In genomic region chr4:58763417-58763816, GRCm38 (mm10) we compare ENCODE assay signal across 25 mouse cellular contexts. TPM values are rescaled to one million over a fixed set of nuclear protein-coding genes. Genes with fewer than 3 reads are reported as not detected.
DNase-seq lines count a peak whose midpoint lies in the region; ATAC-seq and TF ChIP-seq lines count a peak whose summit lies in the region.
"Had no signal": no experiment of that assay in that cellular context is flagged by ENCODE, and none has a peak within 500 bp of the region (broad histone marks: within the 10 kb centered on the region; RNA-seq: fewer than 3 reads in every experiment).

No protein-coding gene starts in this region.

- no peak for ATAC-seq in embryonic facial prominence, embryonic 14.5 days (ENCODE audit: low read depth)
- no peak for ATAC-seq in limb, embryonic 14.5 days (ENCODE audit: low FRiP score, low read depth)
- ATAC-seq: forebrain, embryonic 15.5 days; inflammation-experienced regulatory T-cells, adult 6 months; midbrain, embryonic 16.5 days had no signal

- H3K4me1 ChIP-seq in embryonic facial prominence, embryonic 14.5 days (ENCODE audit: control insufficient read depth, insufficient read depth, low read length): no peaks in the 10 kb centered on the region
- H3K4me1 ChIP-seq in embryonic facial prominence, embryonic 10.5 days: no peaks in the 10 kb centered on the region
- H3K4me1 ChIP-seq in heart, embryonic 10.5 days: no peaks in the 10 kb centered on the region
- no peaks in the 10 kb centered on the region for H3K4me1 ChIP-seq in limb, embryonic 14.5 days (ENCODE audit: control insufficient read depth, insufficient read depth, low read length)
- no peaks in the 10 kb centered on the region for H3K4me1 ChIP-seq in limb, embryonic 10.5 days
- H3K4me1 ChIP-seq: forebrain, embryonic 15.5 days; liver, embryonic 15.5 days; midbrain, embryonic 10.5 days; neural tube, embryonic 13.5 days had no signal

- H3K9ac ChIP-seq in embryonic facial prominence, embryonic 14.5 days (ENCODE audit: low read depth, low read length): no peak overlapping the region
- no peak overlapping the region for H3K9ac ChIP-seq in limb, embryonic 14.5 days (ENCODE audit: low read depth, low read length, severe bottlenecking)
- H3K9ac ChIP-seq: forebrain, embryonic 15.5 days; hindbrain, embryonic 14.5 days; liver, embryonic 15.5 days; neural tube, embryonic 13.5 days had no signal

- no peaks in the 10 kb centered on the region for H3K27me3 ChIP-seq in embryonic facial prominence, embryonic 14.5 days (replicated peaks; ENCODE audit: control insufficient read depth, insufficient read depth, low read length)
- H3K27me3 ChIP-seq in embryonic facial prominence, embryonic 10.5 days (replicated peaks; ENCODE audit: low read depth, poor library complexity, severe bottlenecking): no peaks in the 10 kb centered on the region
- no peaks in the 10 kb centered on the region for H3K27me3 ChIP-seq in heart, embryonic 10.5 days (ENCODE audit: insufficient read depth, poor library complexity, severe bottlenecking)
- no peaks in the 10 kb centered on the region for H3K27me3 ChIP-seq in limb, embryonic 14.5 days (ENCODE audit: control insufficient read depth, insufficient read depth, low read length)
- no peaks in the 10 kb centered on the region for H3K27me3 ChIP-seq in limb, embryonic 10.5 days (ENCODE audit: low read depth, poor library complexity, severe bottlenecking)
- H3K27me3 ChIP-seq: forebrain, embryonic 15.5 days; liver, embryonic 15.5 days; neural tube, embryonic 13.5 days had no signal

- no peak for TF ChIP-seq POLR2A in limb, embryonic 14.5 days (IDR thresholded peaks at IDR 0.05; ENCODE audit: borderline replicate concordance, extremely low read depth, insufficient read depth, insufficient read length)

- peak; percentile 17 for DNase-seq in embryonic facial prominence, embryonic 14.5 days (ENCODE audit: low spot score)
- no peak for DNase-seq in embryonic facial prominence, embryonic 10.5 days (ENCODE audit: low spot score)
- peak; percentile 18 to 25 for DNase-seq in heart, adult 9 months (ENCODE audit: low spot score in 2 of 2)
- DNase-seq in heart, embryonic 10.5 days (ENCODE audit: low spot score): no peak
- no peak for DNase-seq in limb, embryonic 14.5 days (ENCODE audit: low spot score)
- DNase-seq in limb, embryonic 10.5 days (ENCODE audit: low spot score): no peak
- DNase-seq in NIH3T3 (ENCODE audit: low read depth): peak; percentile 52
- no peak for DNase-seq in cerebellum, postnatal 36 days
- DNase-seq: adrenal gland, postnatal 25 days; cerebellum, adult 8-10 months; layer of hippocampus, adult 9-11 months; liver; retina, postnatal 1 day; right cerebral cortex, postnatal 25 days; spleen, adult 18-20 months; thymus, postnatal 36 days had no signal

- H3K9me3 ChIP-seq in embryonic facial prominence, embryonic 14.5 days (ENCODE audit: control insufficient read depth, low read length): no peaks in the 10 kb centered on the region
- H3K9me3 ChIP-seq in embryonic facial prominence, embryonic 10.5 days: no peaks in the 10 kb centered on the region
- H3K9me3 ChIP-seq in heart, embryonic 10.5 days: no peaks in the 10 kb centered on the region
- no peaks in the 10 kb centered on the region for H3K9me3 ChIP-seq in limb, embryonic 14.5 days (ENCODE audit: control insufficient read depth, low read length)
- no peaks in the 10 kb centered on the region for H3K9me3 ChIP-seq in limb, embryonic 10.5 days (replicated peaks)
- H3K9me3 ChIP-seq: forebrain, embryonic 15.5 days; liver, embryonic 15.5 days; midbrain, embryonic 10.5 days; neural tube, embryonic 13.5 days had no signal

- H3K36me3 ChIP-seq in embryonic facial prominence, embryonic 14.5 days (ENCODE audit: control insufficient read depth, insufficient read depth, low read length): no peaks in the 10 kb centered on the region
- H3K36me3 ChIP-seq in embryonic facial prominence, embryonic 10.5 days (replicated peaks): no peaks in the 10 kb centered on the region
- H3K36me3 ChIP-seq in heart, embryonic 10.5 days: no peaks in the 10 kb centered on the region
- no peaks in the 10 kb centered on the region for H3K36me3 ChIP-seq in limb, embryonic 14.5 days (ENCODE audit: control insufficient read depth, insufficient read depth, low read length)
- no peaks in the 10 kb centered on the region for H3K36me3 ChIP-seq in limb, embryonic 10.5 days
- H3K36me3 ChIP-seq: forebrain, embryonic 15.5 days; liver, embryonic 15.5 days; midbrain, embryonic 10.5 days; neural tube, embryonic 13.5 days had no signal

- H3K4me2 ChIP-seq in embryonic facial prominence, embryonic 14.5 days (ENCODE audit: low read depth, low read length): no peak overlapping the region
- no peak overlapping the region for H3K4me2 ChIP-seq in limb, embryonic 14.5 days (replicated peaks; ENCODE audit: low read depth, low read length, severe bottlenecking)
- H3K4me2 ChIP-seq: forebrain, embryonic 15.5 days; hindbrain, embryonic 14.5 days; liver, embryonic 15.5 days; neural tube, embryonic 13.5 days had no signal

- H3K4me3 ChIP-seq in embryonic facial prominence, embryonic 14.5 days (ENCODE audit: low read depth, low read length): no peak overlapping the region
- no peak overlapping the region for H3K4me3 ChIP-seq in embryonic facial prominence, embryonic 10.5 days
- H3K4me3 ChIP-seq in heart, embryonic 10.5 days: no peak overlapping the region
- H3K4me3 ChIP-seq in limb, embryonic 14.5 days (replicated peaks; ENCODE audit: low read length): no peak overlapping the region
- no peak overlapping the region for H3K4me3 ChIP-seq in limb, embryonic 10.5 days
- H3K4me3 ChIP-seq: forebrain, embryonic 15.5 days; left cerebral cortex, adult 2 months; liver, embryonic 15.5 days; midbrain, embryonic 10.5 days; myocyte; neural tube, embryonic 13.5 days had no signal

- 67% methylated on average over 3 of the region's 3 CpGs for WGBS in embryonic facial prominence, embryonic 14.5 days
- 84% methylated on average over 3 of the region's 3 CpGs for WGBS in embryonic facial prominence, embryonic 10.5 days
- 79% methylated on average over 3 of the region's 3 CpGs for WGBS in heart, embryonic 10.5 days
- 59% methylated on average over 3 of the region's 3 CpGs for WGBS in limb, embryonic 14.5 days
- WGBS in limb, embryonic 10.5 days: 90% methylated on average over 3 of the region's 3 CpGs

- H3K27ac ChIP-seq in embryonic facial prominence, embryonic 14.5 days (replicated peaks; ENCODE audit: low read depth, low read length): no peak overlapping the region
- no peak overlapping the region for H3K27ac ChIP-seq in embryonic facial prominence, embryonic 10.5 days (replicated peaks)
- no peak overlapping the region for H3K27ac ChIP-seq in heart, embryonic 10.5 days
- H3K27ac ChIP-seq in limb, embryonic 14.5 days (replicated peaks; ENCODE audit: low read depth, low read length): 0 out of 2 replicates have a peak overlapping the region, but pooled peaks have one; percentile 30
- H3K27ac ChIP-seq in limb, embryonic 10.5 days: no peak overlapping the region
- H3K27ac ChIP-seq: forebrain, embryonic 15.5 days; hindbrain, embryonic 14.5 days; left cerebral cortex, adult 2 months; liver, embryonic 15.5 days; midbrain, embryonic 10.5 days; neural tube, embryonic 13.5 days had no signal

RNA-seq across cellular contexts. Expression of gene Olfr267, which starts 24.1 kb away (rescaled TPM):
- polyA plus RNA-seq in embryonic facial prominence, embryonic 14.5 days (2014; fragmentation: Nextera tagmentation; extraction: Ambion mirVana): 0.21 TPM in 1 of 2 replicates, not detected in the other
- not detected in 2 replicates for polyA plus RNA-seq in embryonic facial prominence, embryonic 10.5 days (2016; fragmentation: Nextera tagmentation; extraction: Ambion mirVana)
- 0.07 TPM in 1 of 2 replicates, not detected in the other for polyA plus RNA-seq in heart, embryonic 10.5 days (2016; fragmentation: Nextera tagmentation; extraction: Ambion mirVana)
- 0.20 and 0.70 TPM in 2 replicates for polyA plus RNA-seq in limb, embryonic 14.5 days (2012; rRNA removed)
- polyA plus RNA-seq in limb, embryonic 14.5 days (2014; fragmentation: Nextera tagmentation; extraction: Ambion mirVana): 0.07 and 0.19 TPM in 2 replicates
- polyA plus RNA-seq in limb, embryonic 10.5 days (2016; fragmentation: Nextera tagmentation; extraction: Ambion mirVana): not detected in 2 replicates
- polyA plus RNA-seq: hindbrain, embryonic 14.5 days; inflammation-experienced regulatory T-cells, adult 6 months; liver, embryonic 15.5 days; midbrain, embryonic 10.5 days; midbrain, embryonic 16.5 days; myocyte; neural tube, embryonic 13.5 days had no signal

Comparison
In these comparisons a context has a peak if more than half of its experiments do, and no peak if none do; other contexts are left out.
1. DNase-seq: peak in embryonic facial prominence, embryonic 14.5 days (single experiment), heart, adult 9 months (2 of 2) and NIH3T3 (single experiment); none in embryonic facial prominence, embryonic 10.5 days (single experiment), heart, embryonic 10.5 days (single experiment), limb, embryonic 14.5 days (single experiment), limb, embryonic 10.5 days (single experiment) and cerebellum, postnatal 36 days (0 of 2).